In genomic region chr7:16426129-16426729, GRCm38 (mm10) we compare ENCODE assay signal across 8 mouse cellular contexts. TPM values are rescaled to one million over a fixed set of nuclear protein-coding genes. Genes with fewer than 3 reads are reported as not detected.
DNase-seq lines count a peak whose midpoint lies in the region; ATAC-seq lines count a peak whose summit lies in the region.

No protein-coding gene starts in this region.

- DNase-seq in T-cell, adult 2 months (ENCODE audit: low spot score), result peak; percentile 46
- DNase-seq in cerebellum, postnatal 25 days, result peak; percentile 81 to 91
- DNase-seq in gastrocnemius, postnatal 10 days, result peak; percentile 91
- peak; percentile 83 for DNase-seq in intestine, embryonic 14.5 days (ENCODE audit: low spot score)
- DNase-seq in left cerebral cortex, postnatal 36 days (ENCODE audit: low spot score in 2 of 2), result peak; percentile 37 to 64
- peak; percentile 90 for DNase-seq in midbrain, embryonic 11.5 days (ENCODE audit: low spot score, missing footprints)
- peak; percentile 60 for DNase-seq in skeletal muscle tissue, adult 2 months (ENCODE audit: low read depth, low spot score)
- DNase-seq in yolk sac, embryonic 10.5 days (ENCODE audit: low spot score), result peak; percentile 69

- H3K9ac ChIP-seq in intestine, embryonic 14.5 days (ENCODE audit: low read length), result no peak overlapping the region
- H3K9ac ChIP-seq in midbrain, embryonic 11.5 days (ENCODE audit: low read length), result no peak overlapping the region

- H3K4me2 ChIP-seq in intestine, embryonic 14.5 days (ENCODE audit: low read length), result no peak overlapping the region
- no peak overlapping the region for H3K4me2 ChIP-seq in midbrain, embryonic 11.5 days

- H3K9me3 ChIP-seq in intestine, embryonic 14.5 days (ENCODE audit: control insufficient read depth, low read length), result no peaks in the 10 kb centered on the region
- no peaks in the 10 kb centered on the region for H3K9me3 ChIP-seq in midbrain, embryonic 11.5 days (ENCODE audit: control insufficient read depth, low read length)

- WGBS in intestine, embryonic 14.5 days, result 62% methylated on average over 4 of the region's 4 CpGs
- WGBS in midbrain, embryonic 11.5 days, result 57% methylated on average over 4 of the region's 4 CpGs

- no peaks in the 10 kb centered on the region for H3K4me1 ChIP-seq in intestine, embryonic 14.5 days (replicated peaks; ENCODE audit: control insufficient read depth, insufficient read depth, low read length)
- no peaks in the 10 kb centered on the region for H3K4me1 ChIP-seq in midbrain, embryonic 11.5 days (ENCODE audit: control insufficient read depth, insufficient read depth, low read length)

- H3K36me3 ChIP-seq in intestine, embryonic 14.5 days (ENCODE audit: control insufficient read depth, insufficient read depth, low read length), result peaks cover 100% of the 10 kb centered on the region
- peaks cover 64% of the 10 kb centered on the region for H3K36me3 ChIP-seq in midbrain, embryonic 11.5 days (ENCODE audit: control insufficient read depth, insufficient read depth, low read length)

- intact Hi-C loops in left cerebral cortex, postnatal 36 days (cut with DNase I), result loop anchor here (2.0 kb wide), 1 partner anchor 29 kb away; no protein-coding TSS in a partner anchor

- 0 out of 2 replicates have a peak, but pooled peaks have one; percentile 70 for ATAC-seq in intestine, embryonic 14.5 days (replicated peaks; ENCODE audit: low FRiP score, low TSS enrichment, low read depth)
- peak; percentile 90 for ATAC-seq in midbrain, embryonic 11.5 days (ENCODE audit: low FRiP score)

- no peak overlapping the region for H3K27ac ChIP-seq in intestine, embryonic 14.5 days (ENCODE audit: low read depth)
- no peak overlapping the region for H3K27ac ChIP-seq in midbrain, embryonic 11.5 days (ENCODE audit: low read depth, low read length)

- H3K27me3 ChIP-seq in intestine, embryonic 14.5 days (replicated peaks; ENCODE audit: control insufficient read depth, insufficient read depth, low read length), result no peaks in the 10 kb centered on the region
- H3K27me3 ChIP-seq in midbrain, embryonic 11.5 days (ENCODE audit: control insufficient read depth, insufficient read depth, low read length), result no peaks in the 10 kb centered on the region

- no peak overlapping the region for H3K4me3 ChIP-seq in intestine, embryonic 14.5 days (ENCODE audit: low read depth, low read length)
- no peak overlapping the region for H3K4me3 ChIP-seq in midbrain, embryonic 11.5 days (ENCODE audit: low read depth, low read length)

RNA-seq across cellular contexts. Expression of gene Zc3h4, which starts 25.5 kb away (rescaled TPM):
- total RNA-seq in gastrocnemius, postnatal 10 days (2021), result 10 to 100 TPM; 33.2 to 37.9 TPM
- polyA plus RNA-seq in intestine, embryonic 14.5 days (2014; fragmentation: Nextera tagmentation; extraction: Ambion mirVana), result 16.4 TPM in 2 replicates
- 10 to 100 TPM; 66.3 to 67.7 TPM for total RNA-seq in left cerebral cortex, postnatal 36 days (2021)
- 15.5 and 16.1 TPM in 2 replicates for polyA plus RNA-seq in midbrain, embryonic 11.5 days (2014; fragmentation: Nextera tagmentation; extraction: Ambion mirVana)

RNA-seq across cellular contexts. Expression of gene Tmem160, which starts 26.4 kb away (rescaled TPM):
- total RNA-seq in gastrocnemius, postnatal 10 days (2021), result 10 to 100 TPM; 18.8 to 18.9 TPM
- 54.1 and 67.2 TPM in 2 replicates for polyA plus RNA-seq in intestine, embryonic 14.5 days (2014; fragmentation: Nextera tagmentation; extraction: Ambion mirVana)
- 10 to 100 TPM; 62.3 to 85.7 TPM for total RNA-seq in left cerebral cortex, postnatal 36 days (2021)
- 40.0 and 49.2 TPM in 2 replicates for polyA plus RNA-seq in midbrain, embryonic 11.5 days (2014; fragmentation: Nextera tagmentation; extraction: Ambion mirVana)

RNA-seq across cellular contexts. Expression of gene Sae1, which starts 38.6 kb away (rescaled TPM):
- 10 to 100 TPM; 43.3 to 48.8 TPM for total RNA-seq in gastrocnemius, postnatal 10 days (2021)
- polyA plus RNA-seq in intestine, embryonic 14.5 days (2014; fragmentation: Nextera tagmentation; extraction: Ambion mirVana), result 294 and 315 TPM in 2 replicates
- 100 to 1,000 TPM; 104 to 111 TPM for total RNA-seq in left cerebral cortex, postnatal 36 days (2021)
- polyA plus RNA-seq in midbrain, embryonic 11.5 days (2014; fragmentation: Nextera tagmentation; extraction: Ambion mirVana), result 382 and 395 TPM in 2 replicates

RNA-seq across cellular contexts. Expression of gene Npas1, which starts 51.3 kb away (rescaled TPM):
- not detected for total RNA-seq in gastrocnemius, postnatal 10 days (2021)
- polyA plus RNA-seq in intestine, embryonic 14.5 days (2014; fragmentation: Nextera tagmentation; extraction: Ambion mirVana), result 0.07 and 0.15 TPM in 2 replicates
- total RNA-seq in left cerebral cortex, postnatal 36 days (2021), result 1 to 10 TPM; 9.9 to 10.0 TPM
- 0.30 TPM in 2 replicates for polyA plus RNA-seq in midbrain, embryonic 11.5 days (2014; fragmentation: Nextera tagmentation; extraction: Ambion mirVana)
